ENCODE assay signal across 21 mouse cellular contexts in the genomic region with DNA sequence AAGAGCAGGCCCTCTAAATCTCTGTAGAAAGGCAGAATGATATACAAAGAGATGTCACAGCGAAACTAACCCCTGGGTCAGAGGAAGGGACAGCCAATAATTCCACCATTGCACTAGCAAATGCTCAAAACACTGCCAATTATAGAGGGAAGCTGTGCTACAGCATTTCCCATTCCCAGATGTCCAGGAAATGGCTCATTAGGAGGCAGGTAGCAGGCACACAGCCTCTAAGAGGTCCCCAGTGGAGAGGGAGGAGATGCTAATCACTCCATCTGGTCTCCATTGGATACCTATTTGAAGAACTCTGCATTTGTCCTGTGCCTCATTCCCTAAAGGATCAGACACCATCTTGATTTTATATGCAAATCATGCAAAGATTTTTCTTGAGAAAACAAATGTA. TPM values are rescaled to one million over a fixed set of nuclear protein-coding genes. Genes with fewer than 3 reads are reported as not detected.
A peak's percentile ranks its signal among the peaks of the same experiment; 100 is the strongest.
DNase-seq lines count a peak whose midpoint lies in the region; ATAC-seq lines count a peak whose summit lies in the region.
"Had no signal": no experiment of that assay in that cellular context is flagged by ENCODE, and none has a peak within 500 bp of the region (broad histone marks: within the 10 kb centered on the region; RNA-seq: fewer than 3 reads in every experiment).

No protein-coding gene starts in this region.

- H3K9ac ChIP-seq in forebrain, embryonic 13.5 days, result no peak overlapping the region
- H3K9ac ChIP-seq: heart, embryonic 13.5 days; liver, embryonic 13.5 days; neural tube, embryonic 12.5 days had no signal

- no peaks in the 10 kb centered on the region for H3K27me3 ChIP-seq in forebrain, embryonic 13.5 days
- H3K27me3 ChIP-seq in limb, embryonic 10.5 days (ENCODE audit: low read depth, poor library complexity, severe bottlenecking), result no peaks in the 10 kb centered on the region
- H3K27me3 ChIP-seq: heart, embryonic 13.5 days; liver, embryonic 13.5 days; neural tube, embryonic 12.5 days; Patski had no signal

- peaks cover 16% of the 10 kb centered on the region for H3K4me1 ChIP-seq in forebrain, embryonic 13.5 days
- peaks cover 22% of the 10 kb centered on the region for H3K4me1 ChIP-seq in limb, embryonic 10.5 days
- H3K4me1 ChIP-seq: heart, embryonic 13.5 days; liver, embryonic 13.5 days; neural tube, embryonic 12.5 days had no signal

- H3K4me3 ChIP-seq in forebrain, embryonic 13.5 days, result no peak overlapping the region
- no peak overlapping the region for H3K4me3 ChIP-seq in limb, embryonic 10.5 days
- H3K4me3 ChIP-seq: heart, embryonic 13.5 days; liver, embryonic 13.5 days; neural tube, embryonic 12.5 days had no signal

- peak; percentile 25 to 27 for DNase-seq in cerebellum, postnatal 25 days
- DNase-seq in cerebellum, adult 9-11 months, result no peak
- peak; percentile 16 for DNase-seq in brain, adult 2 months (ENCODE audit: low read depth, low spot score)
- DNase-seq in limb, embryonic 10.5 days (ENCODE audit: low spot score), result peak; percentile 42
- DNase-seq in testis, postnatal 10 days (ENCODE audit: low spot score), result no peak
- no peak for DNase-seq in right cerebral cortex, postnatal 25 days
- DNase-seq in adrenal gland, postnatal 14 days, result no peak
- DNase-seq: adrenal gland, adult 2 months; gastrocnemius, postnatal 25 days; liver, embryonic 13.5 days; right cerebral cortex, adult 18-20 months had no signal

- H3K36me3 ChIP-seq in forebrain, embryonic 13.5 days (ENCODE audit: poor library complexity, severe bottlenecking), result no peaks in the 10 kb centered on the region
- H3K36me3 ChIP-seq in limb, embryonic 10.5 days, result no peaks in the 10 kb centered on the region
- H3K36me3 ChIP-seq: heart, embryonic 13.5 days; liver, embryonic 13.5 days; neural tube, embryonic 12.5 days had no signal

- WGBS in forebrain, embryonic 13.5 days, result 69% methylated on average over 1 of the region's 1 CpGs
- WGBS in limb, embryonic 10.5 days, result 22% methylated on average over 1 of the region's 1 CpGs

- peak; percentile 48; the same call in 1 of the 2 replicates for ATAC-seq in forebrain, embryonic 13.5 days
- ATAC-seq: lung, postnatal 0 days; Patski had no signal

- no peaks in the 10 kb centered on the region for H3K9me3 ChIP-seq in forebrain, embryonic 13.5 days (replicated peaks)
- no peaks in the 10 kb centered on the region for H3K9me3 ChIP-seq in limb, embryonic 10.5 days (replicated peaks)
- H3K9me3 ChIP-seq: heart, embryonic 13.5 days; liver, embryonic 13.5 days; neural tube, embryonic 12.5 days had no signal

- H3K4me2 ChIP-seq in forebrain, embryonic 13.5 days, result no peak overlapping the region
- H3K4me2 ChIP-seq: heart, embryonic 13.5 days; liver, embryonic 13.5 days; neural tube, embryonic 12.5 days had no signal

- peak overlapping the region; percentile 57 for H3K27ac ChIP-seq in forebrain, embryonic 13.5 days
- H3K27ac ChIP-seq in limb, embryonic 10.5 days, result peak overlapping the region; percentile 62
- H3K27ac ChIP-seq: heart, embryonic 13.5 days; liver, embryonic 13.5 days; neural tube, embryonic 12.5 days had no signal

RNA-seq across cellular contexts. Expression of a gene that starts 19.6 kb away (rescaled TPM):
- polyA plus RNA-seq in forebrain, embryonic 13.5 days (2015; fragmentation: Nextera tagmentation; extraction: Ambion mirVana), result not detected in 2 replicates
- not detected in 2 replicates for polyA plus RNA-seq in limb, embryonic 10.5 days (2016; fragmentation: Nextera tagmentation; extraction: Ambion mirVana)
- not detected in 2 replicates for total RNA-seq in adrenal gland, postnatal 14 days (2021)
- total RNA-seq: adrenal gland, adult 2 months; gastrocnemius, postnatal 25 days; hematopoietic stem cell, adult 5-6 weeks; left cerebral cortex, postnatal 25 days; megakaryocyte-erythroid progenitor cell, adult 5-6 weeks had no signal
- polyA plus RNA-seq: adrenal gland, adult 2 months; heart, embryonic 13.5 days; kidney, embryonic 16.5 days; liver, embryonic 13.5 days; neural tube, embryonic 12.5 days; Patski; testis, adult 2 months had no signal

Comparison
In these comparisons a context has a peak if more than half of its experiments do, and no peak if none do; other contexts are left out.
1. DNase-seq: peak in cerebellum, postnatal 25 days (2 of 2), brain, adult 2 months (single experiment) and limb, embryonic 10.5 days (single experiment); none in cerebellum, adult 9-11 months (single experiment), testis, postnatal 10 days (single experiment), right cerebral cortex, postnatal 25 days (single experiment) and adrenal gland, postnatal 14 days (single experiment).